Mouse (Mus musculus) G1E (cell line): ENCODE measurements around the gene Ces4a.
"Not testable (repeated sequence)": the region's sequence is repeated elsewhere in the genome, so short reads cannot be mapped to it uniquely, and the experiment has no call there.

ENCODE experiments used
- CTCF ChIP-seq: IDR thresholded peaks from 2 replicates; pipeline ENCODE4 v1.5.1; 2012; ENCODE audit warnings: low read depth, low read length, inconsistent platforms, mixed read lengths
- GATA1 ChIP-seq: IDR thresholded peaks from 2 replicates; pipeline ENCODE4 v1.6.1; 2012; ENCODE audit warnings: borderline replicate concordance, low read length, inconsistent platforms, mixed read lengths
- POLR2AphosphoS5 ChIP-seq: IDR thresholded peaks from 2 replicates; pipeline ENCODE4 v1.6.1; 2012; ENCODE audit warnings: low read depth, low read length, inconsistent platforms; ENCODE audit not compliant: insufficient replicate concordance
- TAL1 ChIP-seq: conservative IDR thresholded peaks from 2 replicates; pipeline ENCODE4 v1.6.1; 2012; ENCODE audit warnings: low read depth, low read length, inconsistent platforms, mixed read lengths

- TF ChIP-seq CTCF, GATA1, POLR2AphosphoS5, TAL1: not testable (repeated sequence)
Observed at GRCm38 (mm10) chr8:105175287-105175686, 43.7 kb downstream of the Ces4a start.
